Comparison of ENCODE assay signal across 9 mouse cellular contexts in genomic region chr5:45521601-45522000, GRCm38 (mm10). TPM values are rescaled to one million over a fixed set of nuclear protein-coding genes. Genes with fewer than 3 reads are reported as not detected.
A peak's percentile ranks its signal among the peaks of the same experiment; 100 is the strongest.
DNase-seq lines count a peak whose midpoint lies in the region; ATAC-seq and TF ChIP-seq lines count a peak whose summit lies in the region.
"Had no signal": no experiment of that assay in that cellular context is flagged by ENCODE, and none has a peak within 500 bp of the region (broad histone marks: within the 10 kb centered on the region; RNA-seq: fewer than 3 reads in every experiment).

No protein-coding gene starts in this region.

- H3K9me3 ChIP-seq in heart, embryonic 12.5 days (replicated peaks): no peaks in the 10 kb centered on the region
- H3K9me3 ChIP-seq in hindbrain, embryonic 15.5 days: no peaks in the 10 kb centered on the region
- H3K9me3 ChIP-seq in midbrain, embryonic 12.5 days: no peaks in the 10 kb centered on the region

- WGBS in heart, embryonic 12.5 days: 91% methylated on average over 6 of the region's 6 CpGs
- 86% methylated on average over 6 of the region's 6 CpGs for WGBS in hindbrain, embryonic 15.5 days
- 95% methylated on average over 6 of the region's 6 CpGs for WGBS in midbrain, embryonic 12.5 days

- peaks cover 30% of the 10 kb centered on the region for H3K36me3 ChIP-seq in heart, embryonic 12.5 days
- peaks cover 18% of the 10 kb centered on the region for H3K36me3 ChIP-seq in hindbrain, embryonic 15.5 days
- H3K36me3 ChIP-seq in midbrain, embryonic 12.5 days: peaks cover 22% of the 10 kb centered on the region

- no peak for TF ChIP-seq POLR2A in brain, embryonic 14.5 days (IDR thresholded peaks at IDR 0.05; ENCODE audit: borderline replicate concordance, extremely low read depth, insufficient read depth, insufficient read length, poor library complexity, severe bottlenecking)

- TF ChIP-seq CTCF in brain, embryonic 14.5 days (IDR thresholded peaks at IDR 0.05; ENCODE audit: borderline replicate concordance, extremely low read depth, insufficient read depth, insufficient read length): no peak

- no peaks in the 10 kb centered on the region for H3K27me3 ChIP-seq in heart, embryonic 12.5 days (replicated peaks)
- no peaks in the 10 kb centered on the region for H3K27me3 ChIP-seq in hindbrain, embryonic 15.5 days
- H3K27me3 ChIP-seq in midbrain, embryonic 12.5 days: no peaks in the 10 kb centered on the region

- peaks cover 14% of the 10 kb centered on the region for H3K4me1 ChIP-seq in heart, embryonic 12.5 days (replicated peaks)
- peaks cover 22% of the 10 kb centered on the region for H3K4me1 ChIP-seq in hindbrain, embryonic 15.5 days (replicated peaks)
- H3K4me1 ChIP-seq in midbrain, embryonic 12.5 days: peaks cover 15% of the 10 kb centered on the region

- no peak overlapping the region for H3K27ac ChIP-seq in heart, embryonic 12.5 days (ENCODE audit: poor library complexity, severe bottlenecking)
- H3K27ac ChIP-seq in hindbrain, embryonic 15.5 days (replicated peaks): no peak overlapping the region
- H3K27ac ChIP-seq in midbrain, embryonic 12.5 days (replicated peaks): no peak overlapping the region

- H3K4me2 ChIP-seq in heart, embryonic 12.5 days: peak overlapping the region; percentile 89
- peak overlapping the region; percentile 96 for H3K4me2 ChIP-seq in hindbrain, embryonic 15.5 days
- peak overlapping the region; percentile 94 for H3K4me2 ChIP-seq in midbrain, embryonic 12.5 days (replicated peaks)

- no peak for DNase-seq in heart, postnatal 4 days
- peak; percentile 5 for DNase-seq in brain, embryonic 14.5 days (ENCODE audit: low read depth)
- no peak for DNase-seq in thymus, postnatal 36 days
- DNase-seq in frontal cortex, postnatal 36 days (ENCODE audit: low spot score in 2 of 2): no peak
- DNase-seq in thymus, postnatal 4 days: no peak
- DNase-seq: adrenal gland, adult 2 months had no signal

- H3K9ac ChIP-seq in heart, embryonic 12.5 days: no peak overlapping the region
- H3K9ac ChIP-seq in hindbrain, embryonic 15.5 days: no peak overlapping the region
- no peak overlapping the region for H3K9ac ChIP-seq in midbrain, embryonic 12.5 days (replicated peaks)

- ATAC-seq in heart, embryonic 12.5 days (ENCODE audit: insufficient number of reproducible peaks, low FRiP score): no peak
- no peak for ATAC-seq in hindbrain, embryonic 15.5 days (ENCODE audit: low FRiP score, low read depth)
- ATAC-seq in midbrain, embryonic 12.5 days (ENCODE audit: low FRiP score, low read depth): no peak

- H3K4me3 ChIP-seq in heart, embryonic 12.5 days: peak overlapping the region; percentile 83
- H3K4me3 ChIP-seq in hindbrain, embryonic 15.5 days: 0 out of 2 replicates have a peak overlapping the region, but pooled peaks have one; percentile 95
- peak overlapping the region; percentile 96; the same call in 1 of the 2 replicates for H3K4me3 ChIP-seq in midbrain, embryonic 12.5 days

RNA-seq across cellular contexts. Expression of gene Med28, which starts 1.6 kb away (rescaled TPM):
- polyA plus RNA-seq in heart, embryonic 12.5 days (2016; fragmentation: Nextera tagmentation; extraction: Ambion mirVana): 183 TPM in 2 replicates
- total RNA-seq in heart, postnatal 4 days (2021): 10 to 100 TPM; 53.6 to 60.3 TPM
- polyA plus RNA-seq in brain, embryonic 14.5 days (2012; rRNA removed): 133 and 165 TPM in 2 replicates
- polyA plus RNA-seq in hindbrain, embryonic 15.5 days (2015; fragmentation: Nextera tagmentation; extraction: Ambion mirVana): 249 and 253 TPM in 2 replicates
- 277 and 287 TPM in 2 replicates for polyA plus RNA-seq in midbrain, embryonic 12.5 days (2016; fragmentation: Nextera tagmentation; extraction: Ambion mirVana)

RNA-seq across cellular contexts. Expression of gene Lap3, which starts 28.4 kb away (rescaled TPM):
- 72.5 and 73.7 TPM in 2 replicates for polyA plus RNA-seq in heart, embryonic 12.5 days (2016; fragmentation: Nextera tagmentation; extraction: Ambion mirVana)
- total RNA-seq in heart, postnatal 4 days (2021): 10 to 100 TPM; 74.3 to 92.5 TPM
- polyA plus RNA-seq in brain, embryonic 14.5 days (2012; rRNA removed): 20.1 and 20.5 TPM in 2 replicates
- polyA plus RNA-seq in hindbrain, embryonic 15.5 days (2015; fragmentation: Nextera tagmentation; extraction: Ambion mirVana): 35.0 and 35.4 TPM in 2 replicates
- polyA plus RNA-seq in midbrain, embryonic 12.5 days (2016; fragmentation: Nextera tagmentation; extraction: Ambion mirVana): 55.4 and 64.2 TPM in 2 replicates
